Mouse (Mus musculus) midbrain, embryonic 11.5 days (tissue): ENCODE results near the gene Catsperg2. TPM values are rescaled to one million over a fixed set of nuclear protein-coding genes. Genes with fewer than 3 reads are reported as not detected.
A peak's percentile ranks its signal among the peaks of the same experiment; 100 is the strongest.
"Not testable (repeated sequence)": the region's sequence is repeated elsewhere in the genome, so short reads cannot be mapped to it uniquely, and the experiment has no call there.

ENCODE experiments used
- ATAC-seq: fragments of 200-750 bp; cut with Nextera tagmentation; 2 replicates; pipeline ENCODE4 v1.8.0; 2017; ENCODE audit warnings: moderate TSS enrichment, moderate library complexity; ENCODE audit not compliant: low FRiP score
- DNase-seq: peaks from one replicate; pipeline ENCODE4 v3.0.0; 2015; ENCODE audit warnings: low spot score; ENCODE audit errors: missing footprints
- H3K27ac ChIP-seq: fragments of 300-500 bp; sonication (generic); 2 replicates; pipeline ENCODE4 v1.5.1; 2014; ENCODE audit warnings: low read depth, low read length
- H3K27me3 ChIP-seq: fragments of 300-500 bp; sonication (generic); 2 replicates; pipeline ENCODE4 v1.6.1; 2014; ENCODE audit warnings: mild to moderate bottlenecking, low read length, moderate library complexity, mixed read lengths; ENCODE audit not compliant: control insufficient read depth, insufficient read depth
- H3K36me3 ChIP-seq: fragments of 300-500 bp; sonication (generic); 2 replicates; pipeline ENCODE4 v1.6.1; 2014; ENCODE audit warnings: mild to moderate bottlenecking, low read length, moderate library complexity, mixed read lengths; ENCODE audit not compliant: control insufficient read depth, insufficient read depth
- H3K4me1 ChIP-seq: fragments of 300-500 bp; sonication (generic); 2 replicates; pipeline ENCODE4 v1.6.1; 2014; ENCODE audit warnings: low read length; ENCODE audit not compliant: control insufficient read depth, insufficient read depth
- H3K4me2 ChIP-seq: fragments of 300-500 bp; sonication (generic); 2 replicates; pipeline ENCODE4 v1.6.1; 2014; ENCODE audit warnings: mild to moderate bottlenecking, moderate library complexity
- H3K4me3 ChIP-seq: fragments of 300-500 bp; sonication (generic); 2 replicates; pipeline ENCODE4 v1.5.1; 2014; ENCODE audit warnings: low read depth, low read length
- H3K9ac ChIP-seq: fragments of 300-500 bp; sonication (generic); 2 replicates; pipeline ENCODE4 v1.6.1; 2014; ENCODE audit warnings: low read length
- H3K9me3 ChIP-seq: fragments of 300-500 bp; sonication (generic); 2 replicates; pipeline ENCODE4 v1.6.1; 2016; ENCODE audit warnings: low read length; ENCODE audit not compliant: control insufficient read depth
- WGBS: fragments of 180-500 bp; shearing (Covaris S2); extraction: QIAGEN DNeasy Blood & Tissue Kit; methylation state at CpG from one replicate; pipeline ENCODE4 v1.1.7; 2014; 5-methylcytosine and 5-hydroxymethylcytosine counted together
- polyA plus RNA-seq: library from polyadenylated mRNA; unstranded; fragments of >200 nt; fragmentation: Nextera tagmentation; extraction: Ambion mirVana; gene quantifications from 2 replicates; pipeline ENCODE4 v1.2.1, GENCODE M21; 2014

Gene Catsperg2
- polyA plus RNA-seq = 0.07 TPM in 1 of 2 replicates, not detected in the other

DNA sequence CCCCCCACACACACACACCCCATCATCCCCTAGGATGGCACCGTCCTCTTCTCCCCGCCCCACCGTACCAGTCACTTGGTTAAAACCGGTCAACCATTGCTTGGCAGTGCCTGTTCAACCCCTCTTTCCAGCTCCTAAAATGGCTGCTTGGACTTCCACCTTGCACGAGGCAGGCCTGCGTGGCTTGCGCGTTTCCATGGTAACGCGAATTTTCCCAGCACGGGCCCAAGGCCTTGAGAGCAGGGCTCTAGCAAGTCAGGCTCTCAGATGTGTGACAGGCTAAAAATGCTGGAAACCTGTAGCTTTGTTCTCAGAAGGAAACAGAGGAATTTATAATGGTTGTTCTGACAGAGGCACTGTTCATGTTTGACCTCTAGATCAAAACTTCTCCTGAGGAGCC lies at the start of gene Catsperg2:
Gene Catsperg2, minus strand, starts transcription at position 173 of the 400 bp plus-strand sequence.
- H3K4me3 ChIP-seq, H3K9me3 ChIP-seq, H3K27ac ChIP-seq, H3K4me2 ChIP-seq, DNase-seq, H3K27me3 ChIP-seq, H3K36me3 ChIP-seq, H3K9ac ChIP-seq, ATAC-seq, H3K4me1 ChIP-seq: not testable (repeated sequence)
- 58% methylated on average over 11 of the region's 11 CpGs for WGBS

DNA sequence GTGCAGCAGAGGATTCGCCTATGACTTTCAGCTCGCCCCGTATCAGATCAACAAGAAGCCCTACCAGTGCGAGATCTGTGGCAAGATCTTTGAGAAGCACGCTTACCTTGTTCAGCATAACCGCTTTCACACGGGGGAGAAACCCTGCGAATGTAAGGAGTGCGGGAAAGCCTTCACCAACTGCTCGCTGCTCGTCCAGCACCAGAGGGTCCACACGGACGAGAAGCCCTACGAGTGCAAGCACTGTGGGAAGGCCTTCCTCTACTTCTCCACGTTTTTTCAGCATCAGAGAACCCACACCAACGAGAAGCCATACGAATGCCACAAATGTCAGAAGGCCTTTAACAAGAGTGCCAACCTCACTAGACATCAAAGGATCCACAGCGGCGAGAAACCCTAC lies 49.7 kb upstream of the Catsperg2 start:
- Histone ChIP-seq H3K36me3 (peaks cover 29% of the 10 kb centered on the region), H3K9me3 (no peaks in the 10 kb centered on the region), H3K4me2 (no peak overlapping the region), H3K9ac (no peak overlapping the region), H3K27me3 (no peaks in the 10 kb centered on the region), H3K4me3 (no peak overlapping the region), H3K4me1 (no peaks in the 10 kb centered on the region), H3K27ac (no peak overlapping the region)
- WGBS = 96% methylated on average over 19 of the region's 19 CpGs
- ATAC-seq = no peak
- no peak for DNase-seq

DNA sequence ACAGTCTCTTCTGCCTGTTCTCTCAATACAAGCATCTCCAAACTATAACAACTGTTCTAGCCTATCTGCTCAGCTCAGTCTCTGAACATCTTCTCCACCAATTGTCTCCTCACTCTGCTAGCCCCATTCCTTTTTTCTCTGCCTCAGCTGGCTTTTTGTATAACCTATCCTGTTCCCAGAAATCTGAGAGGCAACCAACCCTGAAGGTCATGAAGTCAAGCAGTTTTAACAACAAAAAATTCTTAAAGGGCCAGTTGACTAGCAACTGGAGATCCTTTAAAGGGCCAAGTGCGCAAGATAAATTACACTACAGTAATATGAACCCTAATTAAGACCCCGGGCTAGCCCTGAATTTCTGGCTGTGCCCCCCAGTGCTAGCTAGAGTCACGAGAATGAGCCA lies 47.5 kb upstream of the Catsperg2 start:
- H3K27me3 ChIP-seq = no peaks in the 10 kb centered on the region
- peaks cover 29% of the 10 kb centered on the region for H3K36me3 ChIP-seq
- no peaks in the 10 kb centered on the region for H3K9me3 ChIP-seq
- H3K4me3 ChIP-seq = no peak overlapping the region
- ATAC-seq (no peak), DNase-seq (no peak)
- H3K27ac ChIP-seq = no peak overlapping the region
- 94% methylated on average over 3 of the region's 3 CpGs for whole genome bisulfite sequencing
- peaks cover 2% of the 10 kb centered on the region for H3K4me1 ChIP-seq
- no peak overlapping the region for H3K4me2 ChIP-seq
- no peak overlapping the region for H3K9ac ChIP-seq

DNA sequence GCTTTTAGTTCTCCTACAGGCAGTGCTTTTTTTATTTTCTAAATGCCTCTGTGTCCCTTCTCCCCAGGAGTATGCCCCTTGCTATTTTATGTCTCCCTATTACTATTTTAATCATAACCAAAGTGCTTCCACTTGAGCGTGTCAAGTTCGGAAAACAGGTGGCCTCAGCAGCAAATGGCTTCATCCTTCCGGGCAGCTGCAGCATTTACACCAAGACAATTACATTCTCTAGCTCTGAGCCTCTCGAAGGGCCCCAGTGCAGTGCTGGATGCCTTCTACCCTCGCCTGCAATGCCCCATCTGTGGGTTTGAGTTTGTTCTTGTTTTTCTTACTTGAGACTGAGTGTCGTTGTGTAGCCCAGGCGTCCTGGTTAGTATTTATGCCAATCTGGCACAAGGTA lies 46.7 kb upstream of the Catsperg2 start:
- ATAC-seq (no peak), DNase-seq (no peak)
- Histone ChIP-seq H3K4me1 (peaks cover 6% of the 10 kb centered on the region), H3K9me3 (no peaks in the 10 kb centered on the region), H3K27me3 (no peaks in the 10 kb centered on the region), H3K4me2 (no peak overlapping the region), H3K4me3 (no peak overlapping the region), H3K27ac (no peak overlapping the region), H3K36me3 (peaks cover 29% of the 10 kb centered on the region), H3K9ac (no peak overlapping the region)
- 94% methylated on average over 7 of the region's 7 CpGs for whole genome bisulfite sequencing

DNA sequence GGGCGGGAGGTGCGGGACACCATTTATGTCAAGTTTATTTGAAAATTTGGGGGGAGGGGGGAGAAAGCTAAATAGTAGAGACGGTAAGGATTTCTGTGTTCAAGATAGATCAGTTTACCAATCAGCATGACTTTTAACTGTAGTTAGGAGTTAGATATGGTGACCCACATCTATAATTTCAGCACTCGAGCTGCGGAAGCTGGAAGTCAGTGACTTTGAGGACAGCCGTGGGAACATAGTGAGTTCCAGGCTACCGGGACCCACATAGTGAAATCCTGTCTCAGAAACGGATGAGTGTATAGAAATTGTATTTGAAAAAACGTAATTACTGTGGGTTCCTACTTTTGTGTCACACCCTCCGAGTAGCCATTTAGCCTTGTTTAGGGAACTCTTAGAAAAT lies 42.1 kb upstream of the Catsperg2 start:
- Histone ChIP-seq H3K36me3 (no peaks in the 10 kb centered on the region), H3K4me3 (peak overlapping the region; percentile 61), H3K4me1 (peaks cover 8% of the 10 kb centered on the region), H3K27ac (no peak overlapping the region), H3K4me2 (peak overlapping the region; percentile 72), H3K9me3 (no peaks in the 10 kb centered on the region), H3K27me3 (no peaks in the 10 kb centered on the region), H3K9ac (peak overlapping the region; percentile 63)
- 9% methylated on average over 10 of the region's 10 CpGs for WGBS
- DNase-seq = peak; percentile 81
- ATAC-seq = no peak

DNA sequence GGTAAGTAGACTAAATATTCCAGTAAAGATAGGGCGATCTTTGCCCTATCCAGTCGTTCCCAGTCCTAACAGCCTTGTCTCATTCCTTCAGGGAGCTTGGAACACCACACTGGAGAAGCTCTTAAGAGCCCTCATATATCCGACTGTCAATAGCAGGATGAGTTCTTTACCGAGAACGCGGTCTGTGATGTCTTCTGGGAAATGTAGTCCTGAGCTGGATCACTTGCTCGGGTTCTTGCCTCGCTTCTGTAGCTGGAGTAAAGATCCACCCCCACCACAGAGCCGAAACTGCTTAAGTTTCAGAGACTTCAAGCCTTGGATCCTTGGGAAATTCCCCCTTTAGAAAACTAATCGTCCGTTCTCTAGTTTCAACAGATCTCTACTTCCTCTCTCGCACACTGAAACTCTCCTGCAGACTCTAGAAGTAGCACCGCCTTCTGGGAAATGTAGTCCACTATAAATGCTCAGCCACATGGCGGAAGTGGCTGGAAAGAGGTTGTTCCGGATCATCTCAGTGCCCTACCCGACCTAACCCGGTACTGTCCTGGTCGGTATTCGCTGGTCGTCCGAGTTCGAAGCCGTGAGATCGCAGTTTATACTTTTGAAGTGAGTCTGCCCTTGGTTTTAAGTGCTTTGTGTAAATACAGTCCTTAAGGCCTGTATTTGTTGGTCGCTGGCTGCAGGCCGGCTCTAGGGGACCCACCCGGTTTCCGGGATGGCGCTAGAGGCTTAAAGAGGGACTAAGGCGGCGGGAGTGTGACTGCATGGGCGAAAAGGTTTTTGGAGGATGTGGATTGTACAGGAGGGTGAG lies 41.5 kb upstream of the Catsperg2 start, which contains the start of gene Zfp84:
Gene Zfp84, plus strand, starts transcription at position 463 of the 811 bp plus-strand sequence.
- Histone ChIP-seq H3K27me3 (no peaks in the 10 kb centered on the region), H3K4me1 (peaks cover 8% of the 10 kb centered on the region), H3K36me3 (no peaks in the 10 kb centered on the region), H3K9me3 (no peaks in the 10 kb centered on the region), H3K4me3 (peak within 1 kb of the TSS; percentile 61), H3K27ac (peak within 1 kb of the TSS; percentile 58), H3K4me2 (peak within 1 kb of the TSS; percentile 72), H3K9ac (peak within 1 kb of the TSS; percentile 63)
- peak; percentile 95 for ATAC-seq
- under 1% methylated on average over 32 of the region's 32 CpGs for WGBS
- DNase-seq = peak; percentile 99

DNA sequence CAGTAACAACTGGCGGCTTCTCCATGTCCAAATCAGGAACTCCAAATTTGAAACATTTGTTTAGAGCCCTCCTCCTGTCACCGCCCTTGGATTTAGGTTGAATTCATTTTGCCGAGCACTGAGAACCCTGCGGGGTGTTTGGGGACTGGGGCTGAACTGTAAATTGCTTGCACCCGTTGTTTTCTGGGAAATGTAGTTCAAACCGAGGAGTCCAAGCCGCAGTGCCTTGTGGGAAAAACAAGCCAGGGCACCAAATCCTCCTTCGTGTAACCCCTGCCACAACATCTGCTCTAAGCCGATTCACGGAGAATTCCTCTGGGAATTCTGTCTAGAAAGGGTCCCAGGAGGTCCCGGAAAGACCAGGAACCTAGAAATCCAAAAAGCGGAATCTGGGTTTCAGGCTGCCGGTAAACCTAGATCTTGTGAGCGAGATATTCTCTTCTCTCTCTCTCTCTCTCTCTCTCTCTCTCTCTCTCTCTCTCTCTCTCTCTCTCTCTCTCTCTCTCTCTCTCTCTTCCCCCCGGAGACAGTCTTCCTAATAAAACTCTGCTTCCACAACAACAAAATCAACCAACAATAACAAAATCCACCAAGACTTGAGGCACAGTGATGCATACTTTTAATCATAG lies 40.3 kb upstream of the Catsperg2 start:
- Histone ChIP-seq H3K4me3 (peak overlapping the region; percentile 41), H3K27ac (no peak overlapping the region), H3K27me3 (no peaks in the 10 kb centered on the region), H3K9ac (peak overlapping the region; percentile 50), H3K9me3 (no peaks in the 10 kb centered on the region), H3K36me3 (no peaks in the 10 kb centered on the region), H3K4me1 (peaks cover 8% of the 10 kb centered on the region), H3K4me2 (peak overlapping the region; percentile 72)
- peak; percentile 99 for DNase-seq
- under 1% methylated on average over 15 of the region's 15 CpGs for WGBS
- peak; percentile 67 for ATAC-seq

DNA sequence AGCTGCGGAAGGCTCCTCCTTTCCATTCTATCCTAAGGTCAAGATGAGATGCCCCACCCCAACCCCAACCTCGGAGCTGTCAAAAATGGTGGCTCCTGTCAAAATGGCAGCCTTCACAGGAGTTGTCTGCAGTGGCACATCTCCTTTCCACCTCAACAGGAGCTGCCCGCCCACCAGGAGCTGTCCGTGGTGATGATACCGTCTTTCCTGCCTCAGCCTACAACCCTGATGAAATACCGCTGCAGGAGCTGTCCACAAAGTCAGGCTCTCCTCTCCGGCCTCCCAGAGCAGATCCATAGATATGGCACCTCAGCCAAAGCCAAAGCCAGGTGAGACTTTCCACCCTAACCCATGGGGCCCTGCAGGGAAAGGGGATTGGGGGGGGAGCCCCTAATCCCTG lies 37.9 kb upstream of the Catsperg2 start:
- no peaks in the 10 kb centered on the region for H3K27me3 ChIP-seq
- 73% methylated on average over 7 of the region's 7 CpGs for WGBS
- H3K9me3 ChIP-seq = no peaks in the 10 kb centered on the region
- no peak overlapping the region for H3K9ac ChIP-seq
- no peak overlapping the region for H3K27ac ChIP-seq
- H3K36me3 ChIP-seq = no peaks in the 10 kb centered on the region
- H3K4me2 ChIP-seq = no peak overlapping the region
- DNase-seq (no peak), ATAC-seq (no peak)
- no peak overlapping the region for H3K4me3 ChIP-seq
- peaks cover 8% of the 10 kb centered on the region for H3K4me1 ChIP-seq

DNA sequence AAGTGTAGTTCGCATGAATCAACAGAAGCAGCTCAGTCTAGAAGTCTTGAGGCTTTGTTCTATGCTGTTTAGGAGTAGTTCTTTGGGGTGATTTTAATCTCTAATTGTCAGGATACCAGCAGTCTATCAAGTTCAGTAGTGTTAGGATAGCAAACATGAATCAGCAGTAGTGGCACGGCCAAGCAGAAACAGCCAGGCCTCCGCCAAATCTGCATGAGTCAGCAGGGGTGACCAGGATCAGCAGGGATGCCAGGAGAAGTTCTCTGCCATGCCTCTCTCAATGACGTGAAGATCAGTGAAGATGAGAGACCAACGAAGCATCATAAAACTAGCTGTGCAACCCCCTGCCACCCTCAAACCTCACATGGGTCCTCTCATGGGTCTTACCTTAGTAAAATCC lies 33.6 kb upstream of the Catsperg2 start:
- Histone ChIP-seq H3K9me3 (no peaks in the 10 kb centered on the region; the same call in 1 of the 2 replicates), H3K27ac (no peak overlapping the region), H3K4me3 (no peak overlapping the region), H3K27me3 (no peaks in the 10 kb centered on the region), H3K36me3 (no peaks in the 10 kb centered on the region), H3K9ac (no peak overlapping the region), H3K4me1 (no peaks in the 10 kb centered on the region), H3K4me2 (no peak overlapping the region)
- DNase-seq = no peak
- WGBS = 79% methylated on average over 5 of the region's 5 CpGs
- ATAC-seq = no peak
